Mouse (Mus musculus): Measurements from ENCODE around the gene Slc7a6os. TPM values are rescaled to one million over a fixed set of nuclear protein-coding genes. Genes with fewer than 3 reads are reported as not detected.
A peak's percentile ranks its signal among the peaks of the same experiment; 100 is the strongest.

Gene Slc7a6os
- polyA plus RNA-seq, 2 experiments from 2014 or later = 20.6 to 22.5 TPM

GRCm38 (mm10) chr8:106176891-106177290 is 33.8 kb downstream of the Slc7a6os start:
- no peak for ATAC-seq

- ATAC-seq = no peak
Observed at GRCm38 (mm10) chr8:106173566-106173965, 37.2 kb downstream of the Slc7a6os start.

- ATAC-seq = no peak
Observed at GRCm38 (mm10) chr8:106169934-106170480, 40.7 kb downstream of the Slc7a6os start.

- peak; percentile 24 for ATAC-seq
Observed at GRCm38 (mm10) chr8:106169017-106169933, 41.5 kb downstream of the Slc7a6os start.

- peak; percentile 87 for ATAC-seq
Observed at GRCm38 (mm10) chr8:106168356-106169016, 42.2 kb downstream of the Slc7a6os start, which contains the start of gene Slc7a6. TSS of gene Slc7a6 (plus strand) at chr8:106168857.

- no peak for ATAC-seq
Observed at GRCm38 (mm10) chr8:106165460-106165859, 45.3 kb downstream of the Slc7a6os start.

- ATAC-seq = no peak
Observed at GRCm38 (mm10) chr8:106163251-106163650, 47.5 kb downstream of the Slc7a6os start.

GRCm38 (mm10) chr8:106159876-106160275 is 50.9 kb downstream of the Slc7a6os start:
- ATAC-seq = no peak

- ATAC-seq = no peak
Observed at GRCm38 (mm10) chr8:106158381-106158780, 52.4 kb downstream of the Slc7a6os start.

GRCm38 (mm10) chr8:106157419-106157818 is 53.3 kb downstream of the Slc7a6os start:
- ATAC-seq = no peak

- no peak for ATAC-seq
Observed at GRCm38 (mm10) chr8:106152876-106153275, 57.9 kb downstream of the Slc7a6os start.

GRCm38 (mm10) chr8:106151041-106151440 is 59.7 kb downstream of the Slc7a6os start:
- no peak for ATAC-seq

Other genes starting within 250 kb of the Slc7a6os start
- gene Slc12a4, start 244.8 kb downstream of the Slc7a6os start, polyA plus RNA-seq (2017; shearing (Covaris generic)) = 1 to 10 TPM; 3.8 to 8.1 TPM
- gene Dpep3, start 231.5 kb downstream of the Slc7a6os start, polyA plus RNA-seq (2017; shearing (Covaris generic)) = not detected
- gene Dus2, start 219.6 kb downstream of the Slc7a6os start, polyA plus RNA-seq (2017; shearing (Covaris generic)) = 10 to 100 TPM; 25.7 to 28.8 TPM
- gene Dpep2nb, start 205.0 kb downstream of the Slc7a6os start, polyA plus RNA-seq (2017; shearing (Covaris generic)) = not detected
- 10 to 100 TPM in 1 of 2 experiments, 1 to 10 TPM in 1; 9.7 to 12.1 TPM for gene Ddx28, start 199.1 kb downstream of the Slc7a6os start, polyA plus RNA-seq (2017; shearing (Covaris generic))
- 10 to 100 TPM; 30.0 to 31.5 TPM for gene Nfatc3, start 152.1 kb downstream of the Slc7a6os start, polyA plus RNA-seq (2017; shearing (Covaris generic))
- under 1 TPM in 1 of 2 experiments, not detected in 1; 0.20 TPM for gene Esrp2, start 74.0 kb downstream of the Slc7a6os start, polyA plus RNA-seq (2017; shearing (Covaris generic))
- 1 to 10 TPM; 1.9 to 4.0 TPM for gene Pla2g15, start 60.5 kb downstream of the Slc7a6os start, polyA plus RNA-seq (2017; shearing (Covaris generic))
- gene Slc7a6, start 42.1 kb downstream of the Slc7a6os start, polyA plus RNA-seq (2017; shearing (Covaris generic)) = 10 to 100 TPM; 26.2 to 33.6 TPM
- gene Prmt7, start within 50 bp of the Slc7a6os start, polyA plus RNA-seq (2017; shearing (Covaris generic)) = 10 to 100 TPM; 19.5 to 31.6 TPM
- not detected for gene Smpd3, start 127.1 kb upstream of the Slc7a6os start, polyA plus RNA-seq (2017; shearing (Covaris generic))
- gene Zfp90, start 204.4 kb upstream of the Slc7a6os start, polyA plus RNA-seq (2017; shearing (Covaris generic)) = 1 to 10 TPM; 2.0 to 3.0 TPM